Mouse (Mus musculus) layer of hippocampus, postnatal 25 days (tissue): ENCODE data around the gene 1810010D01Rik. TPM values are rescaled to one million over a fixed set of nuclear protein-coding genes. Genes with fewer than 3 reads are reported as not detected.

Experiments used
- DNase-seq, 2 experiments: peaks; one replicate each; pipeline ENCODE4 v3.0.0; 2022; ENCODE audit warnings: mixed read lengths in 2 of 2, low spot score in 1 of 2; ENCODE audit errors: extremely low spot score in 1 of 2
- total RNA-seq, 2 experiments: library from RNA; stranded (reverse); gene quantifications; 2 replicates each; pipeline ENCODE4 v1.2.3; 2021

Gene 1810010D01Rik
- total RNA-seq, 2 experiments from 2014 or later = 0.44 to 1.5 TPM

DNA sequence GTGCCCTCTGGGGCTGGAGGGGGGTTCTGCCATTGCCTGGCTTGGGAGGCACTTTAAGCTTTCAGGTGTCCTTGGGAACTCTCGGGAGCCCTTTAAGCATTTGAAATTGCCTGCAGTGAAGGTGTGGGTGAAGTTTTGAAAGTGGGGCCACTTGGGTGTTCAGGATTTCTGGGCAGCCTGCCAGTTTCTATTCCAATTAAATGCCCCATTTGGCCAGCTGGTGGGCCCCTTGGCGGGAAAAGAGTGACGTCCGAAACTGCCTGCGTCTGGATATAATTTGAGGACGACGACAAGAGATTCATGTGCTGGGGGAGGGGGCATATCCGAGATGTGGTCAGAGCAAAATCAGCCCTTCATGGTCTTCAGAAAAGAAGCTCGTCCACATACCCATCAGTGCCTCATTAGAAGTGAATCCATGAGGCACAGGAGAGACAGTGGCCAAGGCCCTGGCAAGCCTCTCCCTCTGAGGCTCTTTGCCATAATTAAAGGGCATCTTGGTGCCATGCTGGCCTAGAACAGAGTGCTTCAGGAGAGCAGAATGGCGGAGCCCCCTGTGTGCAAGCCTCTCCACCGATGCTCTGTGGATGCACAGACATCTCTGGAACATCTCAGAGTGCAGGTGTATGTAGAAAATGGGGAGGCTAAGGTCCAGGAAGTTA lies 26.4 kb downstream of the 1810010D01Rik start:
- no peak for DNase-seq

DNA sequence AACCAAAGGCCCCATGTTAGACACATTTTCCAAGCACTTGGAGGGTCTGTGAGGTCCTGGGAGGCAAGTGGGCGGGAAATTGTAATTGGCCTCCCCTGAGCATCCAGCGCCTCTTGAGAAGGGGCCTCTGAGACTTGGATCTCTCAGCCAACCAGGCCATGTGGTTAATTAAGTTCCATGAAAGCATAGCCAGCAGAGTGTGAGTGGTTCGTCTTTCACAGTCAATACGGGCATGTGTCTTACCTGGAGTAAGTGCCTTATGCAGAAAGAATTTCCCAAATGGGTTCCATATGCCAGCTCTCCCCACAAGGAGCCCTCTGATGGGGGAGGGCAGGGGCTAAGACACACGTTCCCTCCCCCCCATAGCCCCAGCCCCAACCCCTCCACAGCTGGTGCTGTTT lies 28.2 kb downstream of the 1810010D01Rik start:
- no peak for DNase-seq

DNA sequence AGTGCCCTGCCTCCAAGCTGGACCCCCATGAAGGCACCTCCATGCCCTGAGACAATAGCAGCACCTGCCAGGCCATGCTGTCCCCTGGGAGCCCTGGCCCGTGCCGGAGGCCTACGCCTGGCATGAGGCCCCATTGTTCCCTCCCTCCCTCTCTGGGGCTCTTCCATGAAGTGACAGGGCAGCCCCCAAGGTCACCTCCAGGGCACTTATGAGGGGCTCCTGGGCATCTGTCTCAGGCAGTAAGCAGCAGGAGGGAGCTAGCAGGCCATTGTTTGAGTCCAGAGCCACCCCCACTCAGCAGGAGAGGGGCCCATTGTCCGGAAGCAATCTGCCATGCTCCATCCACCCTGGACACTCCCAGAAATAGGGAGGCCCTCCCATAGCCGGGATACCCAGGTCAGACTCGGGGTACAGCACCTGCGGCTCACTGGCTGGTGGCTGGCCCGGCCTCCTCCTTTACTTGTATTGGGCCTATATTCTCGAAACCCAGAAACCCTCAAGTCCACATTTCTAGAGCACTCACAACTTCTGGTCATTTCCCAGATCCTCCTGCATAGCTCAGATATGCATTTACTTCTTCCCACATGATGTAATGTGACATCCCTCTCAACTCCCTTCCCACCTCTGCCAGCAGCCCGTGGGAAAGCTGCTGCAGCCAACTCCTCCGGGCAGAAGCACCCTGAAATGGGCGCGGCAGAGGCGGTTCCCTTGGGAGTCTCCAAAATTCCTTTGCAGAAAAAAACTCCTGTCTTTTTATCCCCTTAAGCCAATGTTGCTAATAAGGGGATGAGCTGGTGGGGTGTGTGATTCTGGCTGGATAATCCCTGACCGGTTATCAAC lies 30.9 kb downstream of the 1810010D01Rik start:
- no peak for DNase-seq

- DNase-seq = no peak
These were observed 34.4 kb downstream of the 1810010D01Rik start for GRCm38 (mm10) chr7:145173563-145173962.

- no peak for DNase-seq
These were observed 34.8 kb downstream of the 1810010D01Rik start for GRCm38 (mm10) chr7:145173116-145173515.

DNA sequence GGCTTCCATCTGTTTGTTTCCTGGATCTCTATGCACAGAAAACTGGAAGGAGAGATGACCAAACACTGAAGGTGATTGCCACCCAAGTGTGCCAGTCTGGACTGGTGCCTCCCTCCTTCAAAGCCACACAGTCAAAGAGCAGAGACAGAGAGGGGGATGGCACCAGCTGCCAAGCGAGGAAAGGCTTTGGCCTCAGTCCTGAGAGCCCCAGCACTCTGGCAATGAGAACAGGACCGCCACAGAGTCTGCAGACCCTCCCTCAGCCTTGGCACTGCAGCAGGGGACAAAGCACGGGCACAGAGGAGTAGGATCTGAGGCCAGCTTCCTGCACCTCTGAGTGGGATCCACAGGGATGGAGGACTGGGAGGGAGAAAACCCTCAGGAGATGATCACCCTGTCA lies 38.2 kb downstream of the 1810010D01Rik start:
- no peak for DNase-seq

GRCm38 (mm10) chr7:145159283-145160240 lies 48.4 kb downstream of the 1810010D01Rik start:
- DNase-seq = no peak

Other genes starting within 250 kb of the 1810010D01Rik start
- 1 to 10 TPM; 4.0 to 5.8 TPM for gene Tpcn2, start 75.9 kb upstream of the 1810010D01Rik start, total RNA-seq
- 1 to 10 TPM in 1 of 2 experiments, under 1 TPM in 1; 0.87 to 1.1 TPM for gene Mrgprf, start 92.7 kb upstream of the 1810010D01Rik start, total RNA-seq
- gene Mrgprd, start 106.7 kb upstream of the 1810010D01Rik start, total RNA-seq = not detected